Mouse (Mus musculus) liver, embryonic 14.5 days (tissue): ENCODE measurements around the gene Fndc9. TPM values are rescaled to one million over a fixed set of nuclear protein-coding genes. Genes with fewer than 3 reads are reported as not detected.

Experiments
- ATAC-seq: fragments of 200-750 bp; cut with Nextera tagmentation; 2 replicates; pipeline ENCODE4 v1.8.0; 2017; ENCODE audit warnings: moderate number of reproducible peaks, mild to moderate bottlenecking, moderate library complexity; ENCODE audit not compliant: insufficient read depth
- DNase-seq, 3 experiments: peaks; one replicate each; pipeline ENCODE4 v3.0.0-alpha.2; 2012 to 2013; ENCODE audit warnings: low read depth in 3 of 3, low spot score in 3 of 3
- H3K27ac ChIP-seq: fragments of 300-500 bp; sonication (generic); 2 replicates; pipeline ENCODE4 v1.5.1; 2014; ENCODE audit warnings: moderate library complexity, mild to moderate bottlenecking, control low read depth, inconsistent platforms
- H3K27me3 ChIP-seq: fragments of 300-500 bp; sonication (generic); 2 replicates; pipeline ENCODE4 v1.6.1; 2014; ENCODE audit warnings: mild to moderate bottlenecking, low read length, moderate library complexity; ENCODE audit not compliant: control insufficient read depth, insufficient read depth
- H3K36me3 ChIP-seq: fragments of 300-500 bp; sonication (generic); replicated peaks from 2 replicates; pipeline ENCODE4 v1.6.1; 2014; ENCODE audit warnings: low read depth; ENCODE audit not compliant: control insufficient read depth, insufficient read depth
- H3K4me1 ChIP-seq, 2 experiments: fragments of 200-500 bp in 1 of 2; fragments of 300-500 bp in 1 of 2; sonication (generic) in 1 of 2; replicated peaks; 2 replicates each; pipeline ENCODE4 v1.6.1; 2012 to 2014; ENCODE audit warnings: antibody characterized with exemption in 1 of 2, inconsistent platforms in 1 of 2, low read length in 1 of 2; ENCODE audit not compliant: control insufficient read depth in 2 of 2, insufficient read depth in 2 of 2
- H3K4me2 ChIP-seq: fragments of 300-500 bp; sonication (generic); 2 replicates; pipeline ENCODE4 v1.6.1; 2014; ENCODE audit warnings: low read depth, mild to moderate bottlenecking, control low read depth, moderate library complexity
- H3K4me3 ChIP-seq, 2 experiments: fragments of 200-500 bp in 1 of 2; fragments of 300-500 bp in 1 of 2; sonication (generic) in 1 of 2; 2 replicates each; pipeline ENCODE4 v1.5.1; 2012 to 2014; ENCODE audit warnings: low read depth in 2 of 2, low read length in 2 of 2, mild to moderate bottlenecking in 2 of 2, control low read depth in 1 of 2, inconsistent platforms in 1 of 2, moderate library complexity in 1 of 2; ENCODE audit not compliant: insufficient read depth in 1 of 2
- H3K9ac ChIP-seq: fragments of 300-500 bp; sonication (generic); replicated peaks from 2 replicates; pipeline ENCODE4 v1.6.1; 2014; ENCODE audit warnings: mild to moderate bottlenecking, control low read depth, moderate library complexity
- H3K9me3 ChIP-seq: fragments of 300-500 bp; sonication (generic); 2 replicates; pipeline ENCODE4 v1.6.1; 2016; ENCODE audit warnings: low read length, mixed read lengths; ENCODE audit not compliant: control insufficient read depth
- CTCF ChIP-seq: IDR thresholded peaks from 2 replicates; pipeline ENCODE4 v1.5.1; 2016; ENCODE audit warnings: antibody characterized with exemption, low read depth, control low read depth
- EP300 ChIP-seq: IDR thresholded peaks from 2 replicates; pipeline ENCODE4 v1.6.1; 2016; ENCODE audit warnings: antibody characterized with exemption, low read depth
- WGBS: fragments of 180-500 bp; shearing (Covaris S2); extraction: QIAGEN DNeasy Blood & Tissue Kit; methylation state at CpG from one replicate; pipeline ENCODE4 v1.1.7; 2014; ENCODE audit not compliant: insufficient replicate concordance; 5-methylcytosine and 5-hydroxymethylcytosine counted together
- polyA plus RNA-seq, 2 experiments: library from polyadenylated mRNA; depleted of rRNA in 1 of 2; stranded (reverse) in 1 of 2; unstranded in 1 of 2; fragments of >200 nt; fragmentation: Nextera tagmentation in 1 of 2; extraction: Ambion mirVana in 1 of 2; gene quantifications; 2 replicates each; pipeline versions ENCODE4 v1.2.1 to v1.2.3; 2012 to 2014

Fndc9 gene
- polyA plus RNA-seq, 2 experiments = not detected

GRCm38 (mm10) chr11:46230184-46230583, 5.1 kb upstream of the Fndc9 start:
- no peaks in the 10 kb centered on the region for H3K27me3 ChIP-seq
- no peaks in the 10 kb centered on the region for H3K9me3 ChIP-seq
- ATAC-seq (no peak), DNase-seq (no peak)
- no peak for TF ChIP-seq EP300
- TF ChIP-seq CTCF = no peak
- no peaks in the 10 kb centered on the region for H3K36me3 ChIP-seq
- no peak overlapping the region for H3K27ac ChIP-seq
- H3K4me2 ChIP-seq = no peak overlapping the region
- H3K4me1 ChIP-seq = no peaks in the 10 kb centered on the region
- no peak overlapping the region for H3K4me3 ChIP-seq
- 67% methylated on average over 6 of the region's 6 CpGs for WGBS
- no peak overlapping the region for H3K9ac ChIP-seq

DNA sequence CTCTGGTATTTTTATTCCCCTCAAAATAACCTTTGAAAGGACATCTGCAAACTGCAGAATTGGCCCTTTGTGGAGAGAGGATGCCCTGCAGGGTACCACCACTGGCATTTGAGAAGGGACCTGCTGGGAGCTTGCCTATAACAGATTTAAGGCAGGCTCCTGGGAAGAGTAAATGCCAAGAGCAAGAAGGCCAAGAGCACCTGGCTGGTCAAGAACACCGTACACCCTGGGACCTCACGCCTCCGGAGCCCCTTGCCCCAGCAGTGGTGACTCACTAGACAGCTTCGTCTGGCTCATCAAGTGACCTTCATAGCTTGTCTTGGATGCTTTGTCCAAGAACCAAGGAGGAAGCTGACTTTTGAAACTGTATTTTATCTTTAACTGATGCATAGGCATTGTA, 2.5 kb upstream of the Fndc9 start:
- ATAC-seq (no peak), DNase-seq (no peak)
- WGBS = 80% methylated on average over 4 of the region's 4 CpGs
- Histone ChIP-seq H3K36me3 (no peaks in the 10 kb centered on the region), H3K9ac (no peak overlapping the region), H3K4me2 (no peak overlapping the region), H3K9me3 (no peaks in the 10 kb centered on the region), H3K27me3 (no peaks in the 10 kb centered on the region), H3K27ac (no peak overlapping the region), H3K4me1 (no peaks in the 10 kb centered on the region), H3K4me3 (no peak overlapping the region)
- no peak for TF ChIP-seq CTCF
- TF ChIP-seq EP300 = no peak

GRCm38 (mm10) chr11:46233966-46234365, 1.4 kb upstream of the Fndc9 start:
- DNase-seq = no peak
- no peak overlapping the region for H3K4me3 ChIP-seq
- ATAC-seq = no peak
- WGBS = 72% methylated on average over 4 of the region's 4 CpGs
- no peaks in the 10 kb centered on the region for H3K36me3 ChIP-seq
- TF ChIP-seq CTCF = no peak
- no peak for TF ChIP-seq EP300
- no peak overlapping the region for H3K27ac ChIP-seq
- H3K4me2 ChIP-seq = no peak overlapping the region
- H3K9ac ChIP-seq = no peak overlapping the region
- no peaks in the 10 kb centered on the region for H3K27me3 ChIP-seq
- H3K9me3 ChIP-seq = no peaks in the 10 kb centered on the region
- no peaks in the 10 kb centered on the region for H3K4me1 ChIP-seq

DNA sequence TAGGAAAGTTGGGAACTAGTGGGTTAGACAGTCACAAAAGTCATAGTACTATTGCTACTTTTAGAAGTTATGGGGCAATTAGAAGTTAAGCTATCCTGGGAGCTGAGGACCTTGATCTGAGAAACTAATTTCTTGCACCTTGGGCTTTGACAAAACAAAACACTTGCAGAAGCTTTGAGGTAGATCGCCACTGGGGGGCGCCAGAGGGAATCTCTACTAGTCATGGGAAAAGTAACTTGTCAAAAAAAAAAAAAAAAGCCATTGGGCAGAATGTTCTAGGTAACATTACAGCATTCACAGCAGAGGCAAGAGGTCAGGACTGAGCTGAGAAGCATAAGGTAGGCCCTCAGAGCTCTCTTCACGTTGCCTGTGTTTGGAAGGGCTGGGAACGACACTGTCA, 1.6 kb downstream of the Fndc9 start:
- DNase-seq (peak; percentile 52 to 65 (median 59)), ATAC-seq (no peak)
- no peaks in the 10 kb centered on the region for H3K36me3 ChIP-seq
- no peak overlapping the region for H3K4me3 ChIP-seq
- H3K27ac ChIP-seq = no peak overlapping the region
- 40% methylated on average over 4 of the region's 4 CpGs for WGBS
- H3K9me3 ChIP-seq = no peaks in the 10 kb centered on the region
- no peak overlapping the region for H3K9ac ChIP-seq
- TF ChIP-seq CTCF (peak; percentile 69), EP300 (no peak)
- H3K27me3 ChIP-seq = no peaks in the 10 kb centered on the region
- no peak overlapping the region for H3K4me2 ChIP-seq
- peaks cover 20% of the 10 kb centered on the region in 2 experiments for H3K4me1 ChIP-seq

DNA sequence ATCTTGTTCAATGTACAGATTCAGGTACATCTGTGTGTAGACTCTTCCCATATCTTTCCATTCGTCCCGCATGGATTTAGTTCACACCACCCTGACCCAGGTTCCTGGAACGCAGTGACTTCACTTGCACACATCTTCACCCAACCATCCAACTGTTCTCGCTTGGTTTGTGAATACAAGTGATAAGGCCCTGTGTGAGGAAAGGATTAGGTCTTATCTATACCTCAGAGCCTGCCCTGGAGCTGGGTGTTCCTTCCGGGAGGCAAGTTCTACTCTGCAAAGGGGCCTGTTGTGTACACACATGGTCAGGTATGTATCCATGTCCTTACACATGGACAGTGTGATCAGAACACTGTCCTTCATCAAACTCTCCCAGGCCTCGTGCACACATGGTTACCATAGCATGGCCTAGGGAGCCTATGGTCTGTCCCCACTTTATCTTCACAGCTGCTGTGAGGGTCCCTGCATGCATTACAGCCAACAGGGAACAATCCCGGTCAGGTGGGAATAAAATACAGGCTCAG, 5.9 kb downstream of the Fndc9 start:
- H3K27ac ChIP-seq = peak overlapping the region; percentile 67
- H3K4me2 ChIP-seq = peak overlapping the region; percentile 53

More for the DNA sequence above, 5.9 kb downstream of the Fndc9 start:
- Histone ChIP-seq H3K9ac (peak overlapping the region; percentile 16), H3K4me3 (0 out of 4 replicates have a peak overlapping the region, but pooled peaks of 1 of the 2 experiments have one; percentile 1), H3K27me3 (no peaks in the 10 kb centered on the region), H3K4me1 (peaks cover 23 to 28% of the 10 kb centered on the region in 2 experiments), H3K36me3 (no peaks in the 10 kb centered on the region), H3K9me3 (no peaks in the 10 kb centered on the region)
- peak; percentile 96 for ATAC-seq
- peak; percentile 72 to 76 (median 73) for DNase-seq
- WGBS = 25% methylated on average over 7 of the region's 7 CpGs
- TF ChIP-seq CTCF (no peak), EP300 (peak; percentile 94)
